Mouse (Mus musculus) megakaryocyte, adult 5-6 weeks (primary cell): ENCODE results near the gene Ankrd39. TPM values are rescaled to one million over a fixed set of nuclear protein-coding genes. Genes with fewer than 3 reads are reported as not detected.
A peak's percentile ranks its signal among the peaks of the same experiment; 100 is the strongest.
"Not testable (repeated sequence)": the region's sequence is repeated elsewhere in the genome, so short reads cannot be mapped to it uniquely, and the experiment has no call there.

Experiments used
- ATAC-seq: 2 replicates; pipeline ENCODE4 v1.8.0; 2016; ENCODE audit warnings: mild to moderate bottlenecking, inconsistent platforms; ENCODE audit not compliant: poor library complexity, severe bottlenecking
- total RNA-seq, 2 experiments: library from RNA; stranded (forward) in 1 of 2; stranded (reverse) in 1 of 2; fragments of 153-499, 151-499 nt in 1 of 2; fragments of 221-1000, 200-1000 nt in 1 of 2; gene quantifications; 2 replicates each; pipeline versions ENCODE4 v1.2.3 to v1.2.4; 2015 to 2017

Gene Ankrd39
- total RNA-seq, 2 experiments from 2014 or later: 2.9 to 3.6 TPM

DNA sequence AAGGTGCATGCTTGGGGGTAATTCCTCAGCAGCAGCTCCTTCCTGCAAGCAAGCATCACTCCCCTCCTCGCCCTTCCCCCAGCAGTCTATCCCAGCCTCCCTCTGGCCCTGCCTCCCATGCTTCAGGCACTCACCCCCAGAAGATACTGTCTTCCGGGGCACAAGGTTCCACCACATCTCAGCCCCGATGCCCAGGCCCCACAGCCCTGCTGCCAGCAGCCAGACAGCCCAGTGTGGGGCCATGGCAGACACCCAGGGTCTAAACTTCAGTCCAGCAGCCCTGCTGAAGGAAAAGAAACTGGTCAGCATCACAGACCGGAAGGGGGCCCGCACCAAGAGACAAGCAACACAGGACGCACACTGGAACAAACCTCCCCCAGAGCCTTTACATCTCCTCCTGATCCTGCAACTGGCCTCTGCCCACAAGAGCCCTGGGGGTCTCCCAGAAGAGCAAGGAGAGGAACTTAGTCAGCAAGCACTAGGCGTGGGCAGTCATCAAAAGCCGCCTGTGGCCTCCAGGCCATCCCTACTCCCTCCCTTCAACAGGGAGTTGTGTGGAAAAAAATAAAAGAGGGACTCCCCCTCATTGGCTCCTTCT is 8.7 kb upstream of the Ankrd39 start:
- no peak for ATAC-seq

DNA sequence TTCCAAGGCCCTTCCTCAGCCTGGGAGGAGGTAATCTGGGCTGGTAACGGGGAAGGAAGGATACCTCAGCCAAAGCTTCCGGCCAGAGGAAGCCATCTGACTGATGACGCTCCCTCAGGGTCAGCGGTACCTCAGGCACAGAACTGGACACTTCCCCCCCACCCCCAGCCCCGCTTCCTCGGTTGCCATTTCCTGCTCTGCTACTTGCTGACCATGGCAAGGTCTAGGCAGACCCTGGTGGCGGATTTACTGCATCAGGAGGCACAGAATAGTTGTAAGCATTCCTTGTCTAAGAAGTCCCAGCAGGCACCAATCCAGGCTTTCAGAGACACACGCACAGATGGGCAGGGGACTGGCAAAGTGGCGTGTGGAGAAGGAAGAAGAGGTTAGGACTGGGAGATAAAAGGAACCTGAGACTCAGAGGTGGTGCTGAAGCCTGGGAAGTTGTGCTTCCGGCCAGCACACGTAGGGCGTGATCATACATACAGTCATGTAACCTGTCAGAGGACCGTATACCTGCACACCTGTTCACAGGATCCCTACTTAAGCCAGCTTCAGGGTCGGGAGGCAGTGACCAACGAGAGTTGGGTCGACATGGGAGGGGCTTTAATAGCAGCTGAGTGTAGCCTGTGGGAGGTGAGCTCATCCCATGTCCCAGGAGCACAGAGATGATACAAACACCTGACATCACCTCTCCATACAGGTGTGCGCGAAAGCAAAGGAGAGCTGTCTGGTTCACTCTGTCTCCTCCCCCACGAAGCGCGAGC is 7.6 kb upstream of the Ankrd39 start:
- no peak for ATAC-seq

DNA sequence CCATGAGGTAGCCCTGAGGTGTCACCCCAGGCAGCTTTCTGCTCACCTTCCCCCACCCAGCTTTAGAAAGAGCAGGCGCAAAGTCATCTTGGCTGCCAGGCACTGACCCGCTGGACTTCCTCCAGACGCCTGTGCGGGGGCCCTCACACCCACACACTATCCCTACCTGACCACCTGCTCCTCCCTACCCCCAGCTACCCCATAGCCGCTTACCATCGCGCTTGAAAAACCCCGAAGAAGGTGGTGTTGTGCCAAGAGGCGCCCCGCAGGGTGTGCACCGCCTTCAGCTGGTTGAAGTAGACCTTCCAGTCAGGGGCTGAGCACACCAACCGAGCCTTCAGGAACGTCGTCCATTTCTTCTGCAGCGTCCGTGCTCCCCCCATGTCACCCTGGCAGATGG is 5.3 kb upstream of the Ankrd39 start:
- no peak for ATAC-seq

DNA sequence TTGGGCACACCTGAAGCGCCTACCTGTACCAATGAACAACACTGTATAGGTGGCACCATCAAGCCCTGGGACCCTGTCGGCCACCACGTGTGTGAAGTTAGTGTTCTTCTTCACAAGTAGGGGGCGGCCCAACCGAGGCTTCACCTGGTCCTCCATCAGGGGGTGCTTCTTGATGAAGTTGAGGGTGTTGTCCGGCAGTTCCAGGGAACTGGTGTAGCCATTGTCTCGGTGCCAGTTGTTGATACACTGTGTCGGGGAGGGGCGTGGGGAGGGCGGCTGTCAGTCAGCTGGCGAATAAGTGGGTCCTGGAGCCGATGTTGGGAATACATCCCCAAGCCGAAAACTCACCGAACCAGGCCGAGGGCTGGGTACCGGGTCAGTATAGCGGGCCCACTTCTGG is 4.7 kb upstream of the Ankrd39 start:
- ATAC-seq: no peak

DNA sequence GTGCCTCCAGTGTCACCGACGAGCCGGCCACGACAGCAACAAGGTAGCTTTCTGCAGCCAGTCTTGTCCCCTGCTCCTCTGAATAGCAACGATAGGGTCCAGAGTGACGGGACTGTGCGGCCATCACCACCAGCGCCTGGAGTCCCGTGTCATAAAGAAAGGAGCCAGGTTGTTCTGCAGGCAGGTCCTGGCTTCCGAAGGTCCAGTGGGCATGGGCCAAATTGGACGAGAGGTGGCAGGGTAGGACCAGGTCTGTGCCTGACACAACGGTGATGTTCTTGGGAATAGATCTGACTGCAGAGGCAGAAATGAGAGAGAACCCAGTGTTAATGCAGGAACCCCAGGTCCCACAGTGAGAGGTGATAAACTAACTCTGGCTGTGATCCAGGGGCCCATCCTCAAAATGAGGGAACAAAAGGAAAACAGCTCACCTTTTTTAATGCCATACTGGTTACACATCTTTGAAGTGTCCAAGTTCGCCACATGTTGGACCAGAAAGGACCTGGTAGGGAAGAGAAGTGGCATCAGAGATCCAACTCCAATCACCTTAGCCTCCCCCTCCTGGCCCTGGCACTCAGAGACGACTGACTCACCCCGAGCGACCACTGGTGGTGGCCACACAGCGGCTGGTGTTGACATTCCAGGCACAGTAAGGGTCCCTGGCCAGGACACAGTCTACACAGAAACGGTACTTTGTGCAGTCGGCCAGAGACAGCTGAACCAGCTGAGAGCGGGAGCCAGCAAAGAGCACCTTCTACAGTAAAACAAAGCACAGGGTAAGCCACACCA is 3.0 kb upstream of the Ankrd39 start:
- ATAC-seq: no peak

DNA sequence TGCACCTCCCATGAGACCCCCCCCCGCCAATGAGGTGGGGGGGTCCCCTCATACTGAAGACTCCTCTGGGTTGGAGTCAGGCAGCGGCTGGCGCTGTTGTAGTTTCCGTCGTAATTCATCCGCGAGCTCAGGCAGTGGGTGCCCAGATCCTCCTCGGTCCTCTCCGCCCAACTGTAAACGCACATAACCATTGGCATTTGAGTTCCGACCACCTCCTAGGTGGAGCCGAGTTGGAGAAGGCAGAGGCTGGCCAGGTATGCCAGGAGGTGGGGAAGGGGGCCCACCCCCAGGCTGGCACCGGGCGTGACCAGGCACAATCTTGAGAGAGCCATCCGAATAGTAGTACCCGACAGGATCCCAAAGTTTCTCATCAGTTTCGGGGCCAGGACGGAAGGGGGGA is 2.2 kb upstream of the Ankrd39 start:
- ATAC-seq: no peak

DNA sequence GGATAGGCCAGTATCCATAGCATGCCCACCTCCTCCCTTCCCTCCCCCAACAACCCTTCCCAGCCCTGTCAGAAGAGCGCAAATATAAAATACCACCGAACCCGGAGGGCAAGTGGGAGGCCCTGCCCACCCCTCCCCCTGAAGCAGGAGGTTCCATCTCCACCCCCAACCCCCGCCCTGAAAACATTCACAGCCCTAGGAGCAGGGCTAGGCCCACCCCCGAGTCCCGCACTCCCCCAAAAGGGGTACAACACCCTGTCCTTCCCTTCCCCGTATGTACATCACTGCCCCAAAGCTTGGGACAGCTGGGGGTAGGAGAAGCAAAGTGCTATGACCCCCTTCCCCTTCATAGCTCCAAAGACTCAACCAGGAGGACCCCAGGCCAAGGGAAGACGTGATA is 1.5 kb upstream of the Ankrd39 start:
- ATAC-seq: no peak

DNA sequence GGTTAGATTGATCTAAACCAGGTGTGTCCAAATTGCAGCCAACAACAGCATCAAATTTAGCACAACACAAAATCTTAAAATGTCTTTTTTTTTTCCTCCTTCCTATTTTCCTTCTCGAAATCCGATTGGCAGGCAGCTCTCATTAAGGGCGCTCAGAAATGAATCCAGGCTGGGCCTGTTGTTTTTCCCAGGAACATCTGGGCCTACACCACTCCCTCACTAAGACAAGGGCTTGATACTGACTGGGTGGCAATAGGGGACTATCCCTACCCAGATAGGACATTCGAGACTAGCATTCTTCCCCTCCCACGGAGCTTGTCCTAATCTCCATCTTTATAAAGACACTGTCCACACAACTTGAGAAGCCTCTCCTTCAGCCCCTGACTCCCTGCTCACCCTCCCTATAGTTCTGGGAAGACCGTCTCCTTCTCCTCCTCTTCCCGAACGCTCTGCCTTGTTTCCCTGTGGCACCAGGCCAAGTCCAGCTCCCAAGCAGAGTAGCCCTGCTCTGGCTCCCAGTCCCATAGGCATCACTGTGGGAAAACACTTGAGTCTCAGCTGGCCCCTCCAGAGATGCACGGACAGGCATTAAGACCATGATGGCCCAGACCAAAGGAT is 845 bp upstream of the Ankrd39 start:
- ATAC-seq: no peak

DNA sequence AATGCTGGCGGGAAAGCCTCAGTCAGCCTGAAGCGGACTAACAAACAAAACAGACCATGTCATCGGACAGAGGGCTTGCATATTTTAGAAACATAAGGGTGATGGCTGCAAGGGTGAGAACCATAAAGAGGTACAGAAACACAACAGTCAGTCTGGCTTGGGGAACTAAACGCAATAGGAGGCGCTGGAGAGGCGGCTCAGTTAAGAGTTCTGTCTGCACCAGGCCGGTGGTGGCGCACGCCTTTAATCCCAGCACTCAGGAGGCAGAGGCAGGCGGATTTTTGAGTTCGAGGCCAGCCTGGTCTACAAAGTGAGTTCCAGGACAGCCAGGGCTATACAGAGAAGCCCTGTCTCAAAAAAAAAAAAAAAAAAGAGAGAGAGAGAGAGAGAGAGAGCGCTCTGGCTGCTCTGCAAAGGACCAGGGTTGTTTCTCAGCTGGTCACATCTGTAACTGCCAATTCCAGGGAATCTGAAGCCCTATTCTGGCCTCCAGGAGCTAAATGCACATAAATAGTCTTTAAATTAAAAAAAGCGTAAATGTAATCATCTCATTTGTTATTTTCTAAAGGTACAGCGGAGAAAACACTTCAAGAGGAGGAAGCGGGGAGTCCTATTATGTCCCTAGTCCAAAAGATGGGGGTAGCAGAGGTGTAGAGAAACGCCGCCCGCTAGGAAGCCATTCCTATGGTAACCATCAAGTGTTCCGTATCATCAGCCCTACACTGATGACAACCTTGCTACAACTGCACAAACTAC is 1.2 kb downstream of the Ankrd39 start:
- no peak for ATAC-seq

DNA sequence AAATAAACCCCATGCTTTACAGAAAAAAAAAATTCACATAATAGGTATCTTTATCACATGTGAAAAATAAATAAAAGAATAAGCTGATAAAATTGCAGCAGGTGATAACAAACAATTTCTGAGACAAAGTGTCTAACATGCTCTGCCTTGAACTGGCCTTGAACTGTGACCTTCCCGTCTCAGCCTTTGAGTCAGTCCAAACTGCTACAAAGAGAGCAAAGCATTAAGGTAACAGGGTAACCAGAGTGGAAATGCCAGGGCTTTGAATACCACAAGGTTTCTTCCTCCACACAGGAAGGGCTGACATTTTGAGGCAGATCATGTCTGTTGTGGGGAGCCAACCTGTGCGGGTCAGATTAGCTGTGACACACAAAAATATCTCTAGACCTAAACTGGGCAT is 1.9 kb downstream of the Ankrd39 start:
- ATAC-seq: no peak

DNA sequence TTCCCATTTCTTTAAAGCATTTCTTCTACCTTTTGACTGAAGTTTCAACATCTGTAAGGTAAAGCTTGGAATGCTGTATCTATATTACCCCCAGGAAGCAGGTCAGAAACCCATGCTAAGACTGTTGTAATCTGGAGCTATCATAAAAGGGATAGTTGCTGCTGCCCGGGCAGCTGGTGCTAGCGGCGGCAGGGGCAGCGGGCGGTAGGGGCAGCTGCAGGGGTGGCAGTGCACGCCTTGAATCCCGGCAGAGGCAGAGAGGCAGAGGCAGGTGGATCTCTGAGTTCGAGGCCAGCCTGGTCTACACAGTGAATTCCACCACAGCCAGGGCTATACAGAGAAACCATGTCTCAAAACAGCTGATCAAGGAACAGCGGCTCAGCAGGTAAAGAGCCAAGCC is 4.3 kb downstream of the Ankrd39 start:
- no peak for ATAC-seq

DNA sequence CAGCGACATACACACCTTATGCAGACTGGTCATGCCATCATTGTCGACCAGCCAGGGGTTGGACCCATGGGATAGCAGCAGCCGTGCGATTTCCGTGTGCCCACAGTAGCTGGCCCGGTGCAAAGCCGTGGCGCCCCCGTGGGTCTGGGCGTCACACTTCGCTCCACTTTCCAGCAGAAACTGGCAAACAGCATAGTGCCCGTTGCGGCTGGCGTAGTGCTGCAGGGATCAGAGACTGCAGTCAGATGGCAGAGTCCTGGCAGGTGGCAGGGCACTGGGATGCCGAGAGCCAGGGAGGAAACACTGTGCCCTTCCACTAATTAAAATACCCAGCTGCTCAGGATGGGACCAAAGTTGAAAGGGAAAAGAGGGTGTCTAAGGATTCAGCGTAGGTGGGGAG is 5.4 kb downstream of the Ankrd39 start:
- ATAC-seq: no peak

DNA sequence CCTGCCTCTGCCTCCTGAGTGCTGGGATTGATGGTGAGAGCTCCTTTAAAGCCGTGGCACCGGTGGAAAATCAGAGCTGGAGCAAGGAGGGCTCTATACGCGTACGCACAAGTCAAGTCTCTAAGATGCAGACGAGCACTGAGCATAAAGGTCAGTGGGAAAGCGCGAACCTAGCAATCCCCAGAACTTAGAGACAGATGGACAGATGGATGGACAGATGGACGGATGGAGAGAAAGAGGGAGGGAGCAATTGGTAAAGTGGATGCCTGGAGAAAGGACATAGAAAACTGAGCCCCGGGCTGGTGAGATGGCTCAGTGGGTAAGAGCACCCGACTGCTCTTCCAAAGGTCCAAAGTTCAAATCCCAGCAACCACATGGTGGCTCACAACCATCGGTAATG is 6.4 kb downstream of the Ankrd39 start:
- ATAC-seq: no peak

DNA sequence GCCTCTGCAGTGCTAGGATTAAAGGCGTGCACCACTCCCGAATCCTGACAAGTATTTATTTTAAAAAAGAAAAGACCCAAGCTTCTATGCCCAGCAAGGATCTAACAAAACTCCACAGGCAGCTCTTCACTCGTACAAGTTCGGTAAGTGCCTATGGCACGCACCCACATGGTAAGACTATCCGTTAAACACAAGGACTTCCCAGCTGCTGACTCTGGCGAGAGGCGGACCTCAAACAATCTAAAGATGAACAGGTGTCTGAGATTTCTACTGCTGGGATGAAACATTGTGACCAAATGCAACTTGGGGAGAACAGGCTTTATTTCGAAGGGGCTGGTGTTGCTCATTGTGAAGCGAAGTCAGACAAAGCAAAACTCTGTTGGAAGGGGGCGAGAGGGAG is 7.1 kb downstream of the Ankrd39 start:
- no peak for ATAC-seq

DNA sequence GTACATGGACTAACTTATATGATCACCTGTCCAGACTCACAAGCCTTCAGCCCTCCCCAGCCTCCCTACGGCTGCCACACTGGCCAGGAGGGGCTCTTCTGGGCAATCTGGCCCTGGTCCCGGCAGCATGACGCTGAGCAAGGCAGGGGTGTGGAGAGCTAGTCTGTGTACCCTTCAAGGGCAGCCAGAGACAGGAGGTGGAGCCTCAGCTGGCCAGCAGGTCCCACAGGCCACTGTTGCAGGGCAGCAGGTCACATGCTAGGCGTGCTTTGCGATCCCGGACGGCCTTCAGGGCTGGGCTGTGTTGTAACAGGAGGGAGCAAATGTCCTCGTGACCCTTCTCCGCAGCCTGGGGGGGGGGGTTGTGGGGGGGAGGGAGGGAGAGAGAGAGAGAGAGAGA is 8.1 kb downstream of the Ankrd39 start, which contains the start of gene Gm42417:
Gene Gm42417, minus strand, starts transcription at position 244 of the 400 bp plus-strand sequence.
- no peak for ATAC-seq

DNA sequence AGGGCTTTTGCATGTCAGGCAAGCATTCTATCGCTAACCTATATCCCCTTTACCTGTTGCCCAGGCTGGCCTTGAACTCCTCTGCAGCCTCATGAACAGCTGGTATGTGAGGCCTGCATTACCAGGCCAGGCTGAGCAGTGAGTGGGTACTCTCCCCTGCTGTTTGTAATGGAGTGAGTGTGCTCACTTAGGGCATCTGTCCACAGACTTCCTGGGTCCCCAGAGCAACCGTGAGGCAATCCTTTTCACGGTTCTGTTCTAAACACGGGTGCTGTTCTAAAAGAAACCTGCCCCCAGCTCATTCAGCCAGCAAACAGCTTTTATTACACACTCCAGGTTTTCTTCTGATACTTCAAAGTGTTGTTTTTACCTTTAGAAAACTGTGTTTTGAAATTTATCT is 8.5 kb downstream of the Ankrd39 start:
- ATAC-seq: no peak

DNA sequence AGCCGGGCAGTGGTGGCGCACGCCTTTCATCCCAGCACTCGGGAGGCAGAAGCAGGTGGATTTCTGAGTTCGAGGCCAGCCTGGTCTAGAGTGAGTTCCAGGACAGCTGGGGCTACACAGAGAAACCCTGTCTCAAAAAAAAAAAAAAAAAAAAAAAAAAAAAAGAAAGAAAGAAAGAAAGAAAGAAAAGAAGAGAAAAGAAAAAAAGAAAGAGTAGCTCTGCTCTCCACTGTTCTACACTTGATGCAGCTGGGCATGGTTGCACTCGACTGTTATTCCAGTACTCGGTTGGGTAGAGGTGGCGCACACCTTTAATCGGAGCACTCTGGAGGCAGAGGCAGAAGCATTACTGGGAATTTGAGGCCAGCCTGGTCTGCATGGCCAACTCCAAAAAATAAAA is 10.5 kb downstream of the Ankrd39 start, which contains the start of gene Ankrd23:
Gene Ankrd23, minus strand, starts transcription at position 101 of the 400 bp plus-strand sequence.
- ATAC-seq: not testable (repeated sequence)

DNA sequence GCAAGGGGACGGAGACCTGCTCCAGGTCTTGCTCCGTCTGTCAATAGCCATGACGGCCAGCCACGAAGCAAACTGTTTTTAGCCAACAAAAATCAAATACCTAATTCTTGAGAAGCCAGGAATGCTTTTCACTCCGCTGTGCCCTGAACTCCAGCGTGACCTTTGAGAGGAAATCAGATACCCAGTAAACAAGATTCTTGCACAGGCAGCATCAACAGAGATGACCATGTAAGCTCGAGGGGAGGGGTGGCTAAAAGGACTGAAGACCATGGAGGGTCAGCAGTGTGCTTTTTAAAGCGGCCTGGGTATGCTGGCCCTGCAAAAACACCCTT is 10.9 kb downstream of the Ankrd39 start:
- no peak for ATAC-seq

DNA sequence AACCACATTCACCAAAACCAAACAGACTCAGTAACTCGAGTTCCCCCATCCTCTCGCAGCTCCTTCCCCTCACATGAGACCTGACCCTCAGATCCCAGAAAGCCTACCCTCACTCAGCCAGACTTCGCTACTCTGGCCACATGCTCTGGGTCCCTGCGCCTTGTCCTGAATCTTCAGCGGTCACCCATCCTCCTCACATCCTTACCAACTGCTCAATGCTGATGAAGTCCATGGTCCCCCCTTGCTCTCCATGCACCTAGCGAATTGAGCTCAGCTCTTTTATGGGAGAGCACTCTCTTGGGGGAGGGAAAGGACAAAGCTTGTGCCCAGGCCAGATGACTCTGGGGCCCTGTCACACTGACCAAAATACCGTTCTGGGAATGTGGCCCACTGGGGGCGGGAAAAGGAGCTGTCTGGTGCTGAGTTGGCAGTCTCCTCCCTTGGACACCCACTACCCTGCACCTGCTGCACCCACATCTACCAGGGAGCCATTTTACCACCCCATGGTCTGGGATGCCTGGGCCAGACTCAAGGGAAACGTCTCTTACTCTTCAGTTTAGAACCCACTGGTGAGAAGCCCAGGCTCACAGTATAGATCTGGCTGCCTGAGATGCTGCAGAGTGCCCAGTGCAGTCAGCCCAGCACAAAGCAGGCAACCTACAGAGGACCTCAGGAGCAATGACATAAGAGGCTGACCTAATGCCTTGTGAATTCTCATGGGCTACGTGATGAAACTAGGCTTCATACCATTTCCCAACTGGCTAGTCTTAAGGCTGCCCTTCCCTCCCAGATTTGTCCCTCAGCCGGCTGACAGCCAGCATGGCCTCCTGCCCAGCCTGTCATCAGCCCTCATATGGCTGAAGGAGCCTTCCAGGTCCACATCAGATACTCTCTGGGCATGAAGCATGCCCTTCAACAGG is 11.5 kb downstream of the Ankrd39 start:
- ATAC-seq: no peak

DNA sequence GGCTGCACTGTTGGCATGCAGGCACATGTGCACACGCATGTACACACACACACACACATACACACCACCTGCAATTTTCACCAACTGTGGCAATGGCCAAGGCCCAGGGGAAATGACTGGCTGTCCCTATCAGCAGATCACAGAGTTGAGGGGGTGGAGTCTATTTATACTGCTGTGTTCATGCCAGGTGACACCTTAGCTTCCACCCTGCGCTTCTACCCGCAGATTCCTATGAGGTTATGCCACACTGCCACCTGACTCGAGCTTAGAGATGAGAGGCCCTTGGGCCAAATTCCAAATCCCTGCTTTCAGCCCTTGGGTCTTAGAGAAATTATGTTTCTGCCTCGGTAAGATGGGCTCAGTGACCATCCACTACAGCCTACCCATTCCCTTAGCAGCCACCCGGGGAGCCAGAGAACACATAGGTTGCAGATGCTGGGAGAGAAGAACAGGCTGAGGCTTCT is 12.6 kb downstream of the Ankrd39 start:
- ATAC-seq: 0 out of 2 replicates have a peak, but pooled peaks have one; percentile 12
